Mouse (Mus musculus) E14TG2a.4 (cell line): Measurements from ENCODE around the gene Ntn3.

Experiments used
- H3K27me3 ChIP-seq: 2 replicates; pipeline ENCODE4 v1.6.1; 2014; ENCODE audit warnings: low read length, control low read depth; ENCODE audit not compliant: insufficient read depth
- H3K36me3 ChIP-seq: 2 replicates; pipeline ENCODE4 v1.6.1; 2014; ENCODE audit warnings: low read length, control low read depth; ENCODE audit not compliant: insufficient read depth
- H3K4me1 ChIP-seq: replicated peaks from 2 replicates; pipeline ENCODE4 v1.6.1; 2014; ENCODE audit warnings: low read depth, low read length, control low read depth
- H3K4me3 ChIP-seq: replicated peaks from 2 replicates; pipeline ENCODE4 v1.5.1; 2014; ENCODE audit warnings: mild to moderate bottlenecking, low read length
- H3K9me3 ChIP-seq: 2 replicates; pipeline ENCODE4 v1.6.1; 2014; ENCODE audit warnings: low read length, control low read depth
- CTCF ChIP-seq: conservative IDR thresholded peaks from 2 replicates; pipeline ENCODE4 v1.5.1; 2014; ENCODE audit warnings: low read length
- NANOG ChIP-seq: IDR thresholded peaks from 2 replicates; pipeline ENCODE4 v1.6.1; 2014; ENCODE audit warnings: borderline replicate concordance, low read length, mixed read lengths
- POU5F1 ChIP-seq: IDR thresholded peaks from 2 replicates; pipeline ENCODE4 v1.6.1; 2014; ENCODE audit warnings: low read length, borderline replicate concordance

Gene Ntn3

GRCm38 (mm10) chr17:24199252-24199651, 10.1 kb downstream of the Ntn3 start:
- H3K27me3 ChIP-seq, result no peaks in the 10 kb centered on the region
- TF ChIP-seq CTCF (no peak), POU5F1 (no peak), NANOG (no peak)
- peaks cover 41% of the 10 kb centered on the region for H3K36me3 ChIP-seq
- peaks cover 97% of the 10 kb centered on the region for H3K4me1 ChIP-seq
- no peaks in the 10 kb centered on the region for H3K9me3 ChIP-seq
- H3K4me3 ChIP-seq, result no peak overlapping the region; the same call in 1 of the 2 replicates

GRCm38 (mm10) chr17:24197032-24197824, 12.1 kb downstream of the Ntn3 start:
- peaks cover 45% of the 10 kb centered on the region for H3K36me3 ChIP-seq
- peak overlapping the region; percentile 29; the same call in 1 of the 2 replicates for H3K4me3 ChIP-seq
- H3K9me3 ChIP-seq, result no peaks in the 10 kb centered on the region
- H3K4me1 ChIP-seq, result peaks cover 97% of the 10 kb centered on the region
- no peak for TF ChIP-seq NANOG
- TF ChIP-seq POU5F1, result no peak
- no peak for TF ChIP-seq CTCF
- no peaks in the 10 kb centered on the region for H3K27me3 ChIP-seq

- H3K9me3 ChIP-seq, result no peaks in the 10 kb centered on the region
- peaks cover 94% of the 10 kb centered on the region for H3K4me1 ChIP-seq
- no peak overlapping the region for H3K4me3 ChIP-seq
- H3K27me3 ChIP-seq, result no peaks in the 10 kb centered on the region
- TF ChIP-seq NANOG, result no peak
- TF ChIP-seq CTCF, result no peak
- no peak for TF ChIP-seq POU5F1
- H3K36me3 ChIP-seq, result peaks cover 26% of the 10 kb centered on the region
Observed at GRCm38 (mm10) chr17:24195349-24195748, 14.0 kb downstream of the Ntn3 start.

DNA sequence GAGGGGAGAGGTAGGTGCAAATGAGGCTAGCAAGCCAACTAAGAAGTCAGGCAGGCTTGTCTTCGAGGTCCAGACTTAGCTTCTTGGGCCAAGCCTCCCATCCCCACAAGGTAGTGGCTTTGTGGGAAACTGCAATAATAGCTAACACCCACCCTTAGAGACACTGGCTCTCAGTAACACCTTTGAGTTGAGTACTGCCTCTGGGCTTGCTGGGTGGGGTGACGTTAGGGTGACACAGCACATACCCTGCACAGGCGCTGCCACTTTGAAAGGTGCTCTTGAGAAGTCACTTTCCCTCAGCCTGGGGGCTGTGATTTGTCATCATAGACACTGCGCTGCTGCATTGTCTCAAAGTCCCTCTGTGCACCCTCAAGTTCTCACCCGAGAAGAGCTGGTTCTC, 15.6 kb downstream of the Ntn3 start:
- H3K9me3 ChIP-seq, result no peaks in the 10 kb centered on the region
- H3K27me3 ChIP-seq, result no peaks in the 10 kb centered on the region
- TF ChIP-seq POU5F1 (no peak), NANOG (no peak), CTCF (no peak)
- H3K4me3 ChIP-seq, result 0 out of 2 replicates have a peak overlapping the region, but pooled peaks have one; percentile 5
- H3K36me3 ChIP-seq, result peaks cover 30% of the 10 kb centered on the region
- peaks cover 86% of the 10 kb centered on the region for H3K4me1 ChIP-seq

GRCm38 (mm10) chr17:24193268-24193667, 16.1 kb downstream of the Ntn3 start:
- Histone ChIP-seq H3K27me3 (no peaks in the 10 kb centered on the region), H3K4me1 (peaks cover 81% of the 10 kb centered on the region), H3K36me3 (peaks cover 30% of the 10 kb centered on the region), H3K9me3 (no peaks in the 10 kb centered on the region), H3K4me3 (no peak overlapping the region)
- TF ChIP-seq POU5F1, result no peak

DNA sequence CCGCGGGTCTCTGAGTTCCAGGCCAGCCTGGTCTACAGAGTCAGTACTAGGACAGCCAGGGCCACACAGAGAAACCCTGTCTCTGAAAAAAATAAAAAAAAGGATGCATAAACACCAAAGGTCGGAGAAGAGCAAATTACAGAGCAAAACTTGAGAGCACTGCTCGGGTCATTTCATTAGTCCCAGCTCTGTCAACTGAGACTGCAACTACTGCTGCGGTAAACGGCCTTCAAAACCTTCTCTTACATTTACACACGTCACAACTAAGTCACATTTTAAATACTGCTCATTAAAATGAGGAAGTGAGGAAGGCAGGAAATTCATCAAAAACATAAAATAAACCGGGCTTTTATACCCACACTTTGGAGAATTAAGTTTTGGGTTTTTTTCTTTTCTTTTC, 16.5 kb downstream of the Ntn3 start:
- H3K4me1 ChIP-seq, result peaks cover 80% of the 10 kb centered on the region
- no peak for TF ChIP-seq POU5F1
- no peak for TF ChIP-seq CTCF
- TF ChIP-seq NANOG, result no peak
- H3K27me3 ChIP-seq, result no peaks in the 10 kb centered on the region
- no peaks in the 10 kb centered on the region for H3K9me3 ChIP-seq
- no peak overlapping the region for H3K4me3 ChIP-seq
- H3K36me3 ChIP-seq, result peaks cover 33% of the 10 kb centered on the region

DNA sequence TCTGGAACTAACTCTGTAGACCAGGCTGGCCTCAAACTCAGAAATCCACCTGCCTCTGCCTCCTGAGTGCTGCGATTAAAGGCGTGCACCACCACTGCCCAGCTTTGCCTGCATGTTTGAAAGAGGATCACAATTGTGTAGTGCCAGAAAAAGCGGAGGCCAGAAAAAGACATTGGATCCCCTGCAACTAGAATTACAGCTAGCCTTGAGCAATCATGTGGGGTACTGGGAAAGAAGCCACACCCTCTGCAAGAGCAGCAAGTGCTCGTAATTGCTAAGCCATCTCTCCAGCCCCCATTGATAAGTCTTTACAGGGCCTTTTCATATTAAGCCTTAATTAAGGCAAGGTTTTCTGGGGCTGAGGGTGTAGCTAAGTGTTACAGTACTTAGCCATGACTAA, 17.9 kb downstream of the Ntn3 start:
- TF ChIP-seq CTCF, result no peak
- no peak for TF ChIP-seq NANOG
- no peak for TF ChIP-seq POU5F1
- H3K9me3 ChIP-seq, result no peaks in the 10 kb centered on the region
- H3K27me3 ChIP-seq, result no peaks in the 10 kb centered on the region
- peaks cover 68% of the 10 kb centered on the region for H3K4me1 ChIP-seq
- no peak overlapping the region for H3K4me3 ChIP-seq
- peaks cover 30% of the 10 kb centered on the region for H3K36me3 ChIP-seq

DNA sequence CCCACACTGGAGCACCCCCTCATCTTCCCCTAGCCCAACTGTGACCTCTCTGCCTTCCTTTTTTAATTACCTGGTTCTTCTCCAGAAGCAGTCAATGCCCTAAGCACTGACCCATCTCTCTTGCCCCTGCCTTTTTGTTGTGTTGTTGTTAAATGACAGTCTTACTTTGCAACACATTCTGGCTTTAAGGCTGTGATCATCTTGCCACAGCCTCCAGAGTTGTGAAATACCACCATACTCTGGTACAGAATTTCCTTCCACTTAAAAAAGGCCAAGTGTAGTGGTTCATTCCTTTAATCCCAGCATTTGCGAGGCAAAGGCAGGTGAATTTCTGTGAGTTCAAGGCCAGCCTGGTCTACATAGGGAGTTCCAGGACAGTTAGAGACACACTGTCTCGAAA, 18.4 kb downstream of the Ntn3 start:
- Histone ChIP-seq H3K9me3 (no peaks in the 10 kb centered on the region), H3K4me1 (peaks cover 65% of the 10 kb centered on the region)
- no peak for TF ChIP-seq CTCF
- no peak for TF ChIP-seq NANOG
- no peak for TF ChIP-seq POU5F1

GRCm38 (mm10) chr17:24174259-24174658, 35.1 kb downstream of the Ntn3 start:
- H3K4me1 ChIP-seq, result peaks cover 39% of the 10 kb centered on the region
- H3K4me3 ChIP-seq, result no peak overlapping the region
- H3K36me3 ChIP-seq, result peaks cover 15% of the 10 kb centered on the region
- TF ChIP-seq CTCF (no peak), POU5F1 (no peak), NANOG (no peak)
- H3K27me3 ChIP-seq, result no peaks in the 10 kb centered on the region
- H3K9me3 ChIP-seq, result no peaks in the 10 kb centered on the region

More for the DNA sequence above, 18.4 kb downstream of the Ntn3 start:
- no peaks in the 10 kb centered on the region for H3K27me3 ChIP-seq
- H3K36me3 ChIP-seq, result peaks cover 34% of the 10 kb centered on the region
- H3K4me3 ChIP-seq, result no peak overlapping the region
